Mouse (Mus musculus) intestine, embryonic 15.5 days (tissue): ENCODE results near the gene Tmem141. TPM values are rescaled to one million over a fixed set of nuclear protein-coding genes. Genes with fewer than 3 reads are reported as not detected.

Experiments used
- ATAC-seq: fragments of 200-750 bp; cut with Nextera tagmentation; 2 replicates; pipeline ENCODE4 v1.8.0; 2017; ENCODE audit warnings: moderate TSS enrichment, moderate library complexity
- H3K27ac ChIP-seq: fragments of 300-500 bp; sonication (generic); 2 replicates; pipeline ENCODE4 v1.5.1; 2015; ENCODE audit warnings: mild to moderate bottlenecking, inconsistent platforms
- H3K27me3 ChIP-seq: fragments of 300-500 bp; sonication (generic); replicated peaks from 2 replicates; pipeline ENCODE4 v1.6.1; 2015; ENCODE audit warnings: inconsistent platforms
- H3K36me3 ChIP-seq: fragments of 300-500 bp; sonication (generic); 2 replicates; pipeline ENCODE4 v1.6.1; 2015; ENCODE audit warnings: inconsistent platforms
- H3K4me1 ChIP-seq: fragments of 300-500 bp; sonication (generic); replicated peaks from 2 replicates; pipeline ENCODE4 v1.6.1; 2015; ENCODE audit warnings: inconsistent platforms
- H3K4me2 ChIP-seq: fragments of 300-500 bp; sonication (generic); replicated peaks from 2 replicates; pipeline ENCODE4 v1.6.1; 2015; ENCODE audit warnings: mild to moderate bottlenecking, inconsistent platforms
- H3K4me3 ChIP-seq: fragments of 300-500 bp; sonication (generic); replicated peaks from 2 replicates; pipeline ENCODE4 v1.5.1; 2015; ENCODE audit warnings: inconsistent platforms
- H3K9ac ChIP-seq: fragments of 300-500 bp; sonication (generic); 2 replicates; pipeline ENCODE4 v1.6.1; 2015; ENCODE audit warnings: inconsistent platforms
- H3K9me3 ChIP-seq: fragments of 300-500 bp; sonication (generic); 2 replicates; pipeline ENCODE4 v1.6.1; 2016; ENCODE audit warnings: inconsistent platforms
- WGBS: fragments of 180-500 bp; shearing (Covaris S2); methylation state at CpG from one replicate; pipeline ENCODE4 v1.1.7; 2015; 5-methylcytosine and 5-hydroxymethylcytosine counted together
- polyA plus RNA-seq: library from polyadenylated mRNA; unstranded; fragments of >200 nt; fragmentation: Nextera tagmentation; extraction: Ambion mirVana; gene quantifications from 2 replicates; pipeline ENCODE4 v1.2.1, GENCODE M21; 2015

Gene Tmem141
- polyA plus RNA-seq, 1 experiment from 2014 or later: 22.2 TPM

DNA sequence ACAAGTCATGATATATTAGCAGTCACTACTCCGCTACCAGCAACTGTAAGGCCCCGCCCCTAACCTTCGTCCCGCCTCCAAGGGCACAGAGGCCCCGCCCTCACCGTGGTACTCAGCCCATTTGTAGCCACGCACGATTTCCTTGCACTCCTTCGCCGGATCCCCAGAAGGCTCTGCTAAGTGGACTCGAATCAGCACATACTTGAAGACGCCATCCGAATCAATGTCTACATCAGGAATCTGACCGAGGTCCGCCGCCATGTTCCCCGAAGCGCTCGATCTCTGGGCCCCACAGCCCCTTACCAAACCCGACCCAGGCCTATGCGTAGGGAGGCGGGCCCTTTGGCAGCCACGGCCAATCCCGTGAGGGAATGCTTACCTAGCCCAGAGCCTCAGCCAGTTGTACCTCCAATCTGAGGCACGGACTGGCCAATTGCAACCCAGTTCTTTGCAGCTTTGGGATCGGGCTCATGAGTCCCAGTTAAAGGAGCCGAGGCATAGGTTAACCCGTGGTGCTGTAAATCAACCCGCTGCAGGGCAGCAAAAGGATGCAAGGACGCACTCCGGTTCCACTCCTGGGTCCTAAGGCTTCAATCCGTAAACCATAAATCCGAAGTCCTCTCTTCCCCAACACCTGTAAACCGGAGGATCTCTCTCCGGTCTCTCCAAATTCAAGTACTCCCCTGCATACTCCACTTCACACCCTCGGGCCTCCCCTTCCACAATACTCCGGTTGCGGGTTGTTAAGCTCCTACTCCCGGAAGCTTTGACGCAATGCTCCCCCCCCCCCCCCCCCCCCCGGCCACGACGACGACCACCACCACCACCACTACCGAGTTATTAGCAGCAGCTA lies 47.0 kb downstream of the Tmem141 start, which contains the start of the genes Mamdc4 and Phpt1:
Mamdc4 (minus strand) TSS at position 267 of the 853 bp plus-strand sequence.
Phpt1 (minus strand) TSS at position 646 of the 853 bp plus-strand sequence.
- Histone ChIP-seq H3K4me3 (peak within 1 kb of the TSS; percentile 54), H3K27ac (peak within 1 kb of the TSS; percentile 95), H3K36me3 (no peaks in the 10 kb centered on the region), H3K4me2 (peak within 1 kb of the TSS; percentile 87), H3K9me3 (no peaks in the 10 kb centered on the region), H3K27me3 (peaks cover 38% of the 10 kb centered on the region), H3K4me1 (peaks cover 56% of the 10 kb centered on the region), H3K9ac (peak within 1 kb of the TSS; percentile 61)
- ATAC-seq: peak; percentile 94
- WGBS: under 1% methylated on average over 44 of the region's 45 CpGs

GRCm38 (mm10) chr2:25574136-25574535 lies 47.7 kb downstream of the Tmem141 start:
- peak overlapping the region; percentile 95 for H3K27ac ChIP-seq
- H3K9ac ChIP-seq: peak overlapping the region; percentile 61
- H3K9me3 ChIP-seq: no peaks in the 10 kb centered on the region
- peak overlapping the region; percentile 54 for H3K4me3 ChIP-seq
- H3K4me2 ChIP-seq: peak overlapping the region; percentile 87
- H3K27me3 ChIP-seq: peaks cover 31% of the 10 kb centered on the region
- no peak for ATAC-seq
- peaks cover 49% of the 10 kb centered on the region for H3K4me1 ChIP-seq
- H3K36me3 ChIP-seq: peaks cover 3% of the 10 kb centered on the region; the same call in 1 of the 2 replicates
- 6% methylated on average over 11 of the region's 11 CpGs for WGBS

- peak; percentile 35 for ATAC-seq
- Histone ChIP-seq H3K36me3 (peaks cover 4% of the 10 kb centered on the region; the same call in 1 of the 2 replicates), H3K27ac (peak overlapping the region; percentile 95), H3K27me3 (peaks cover 20% of the 10 kb centered on the region), H3K4me1 (peaks cover 39% of the 10 kb centered on the region), H3K9me3 (no peaks in the 10 kb centered on the region), H3K9ac (peak overlapping the region; percentile 61; the same call in 1 of the 2 replicates), H3K4me2 (peak overlapping the region; percentile 87), H3K4me3 (peak overlapping the region; percentile 54)
- WGBS: 57% methylated on average over 2 of the region's 2 CpGs
Measured at GRCm38 (mm10) chr2:25573068-25573467, 48.7 kb downstream of the Tmem141 start.

DNA sequence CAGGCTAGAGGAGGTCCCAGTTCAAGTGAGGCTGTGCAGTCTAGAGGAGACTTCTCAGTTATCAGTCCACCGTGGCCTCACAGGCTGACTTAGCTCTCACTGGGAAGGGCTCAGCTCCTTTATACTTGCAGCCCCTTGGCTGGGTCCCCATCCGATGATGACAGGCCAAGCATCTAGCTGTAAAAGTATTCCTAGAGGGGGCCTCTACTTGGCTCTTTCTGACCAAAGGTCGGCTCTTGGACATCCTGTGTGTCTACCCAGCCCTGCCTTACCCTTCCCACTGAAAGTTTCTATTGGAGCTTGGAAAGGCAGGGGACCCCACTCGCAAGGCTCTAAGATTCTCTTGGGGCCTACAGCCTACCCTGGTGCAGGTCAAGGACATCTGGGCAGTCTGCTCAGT lies 50.6 kb downstream of the Tmem141 start:
- 58% methylated on average over 4 of the region's 4 CpGs for WGBS
- H3K36me3 ChIP-seq: peaks cover 7% of the 10 kb centered on the region; the same call in 1 of the 2 replicates
- H3K27me3 ChIP-seq: peaks cover 2% of the 10 kb centered on the region; the same call in 1 of the 2 replicates
- peak overlapping the region; percentile 43; the same call in 1 of the 2 replicates for H3K9ac ChIP-seq
- no peaks in the 10 kb centered on the region for H3K9me3 ChIP-seq
- peak overlapping the region; percentile 35 for H3K4me3 ChIP-seq
- H3K27ac ChIP-seq: peak overlapping the region; percentile 77
- ATAC-seq: peak; percentile 40
- H3K4me1 ChIP-seq: peaks cover 22% of the 10 kb centered on the region
- H3K4me2 ChIP-seq: peak overlapping the region; percentile 54

Other genes with a start within 250 kb of the Tmem141 start
- 46.8 and 48.8 TPM in 2 replicates for gene Sapcd2, start 249.7 kb downstream of the Tmem141 start, polyA plus RNA-seq
- 12.1 and 15.6 TPM in 2 replicates for gene Entpd2, start 226.1 kb downstream of the Tmem141 start, polyA plus RNA-seq
- gene Npdc1, start 222.7 kb downstream of the Tmem141 start, polyA plus RNA-seq: 40.9 and 48.2 TPM in 2 replicates
- 0.18 TPM in 1 of 2 replicates, not detected in the other for gene Fut7, start 198.7 kb downstream of the Tmem141 start, polyA plus RNA-seq
- gene Abca2, start 193.3 kb downstream of the Tmem141 start, polyA plus RNA-seq: 2.8 and 3.7 TPM in 2 replicates
- 2.2 and 3.0 TPM in 2 replicates for gene Clic3, start 165.2 kb downstream of the Tmem141 start, polyA plus RNA-seq
- gene Paxx, start 160.9 kb downstream of the Tmem141 start, polyA plus RNA-seq: 28.0 and 33.2 TPM in 2 replicates
- 4.6 and 5.8 TPM in 2 replicates for gene Ptgds, start 152.0 kb downstream of the Tmem141 start, polyA plus RNA-seq
- gene Lcn12, start 128.1 kb downstream of the Tmem141 start, polyA plus RNA-seq: not detected in 2 replicates
- gene Fbxw5, start 121.3 kb downstream of the Tmem141 start, polyA plus RNA-seq: 57.5 and 65.2 TPM in 2 replicates
- gene C8g, start 120.3 kb downstream of the Tmem141 start, polyA plus RNA-seq: 5.4 and 8.3 TPM in 2 replicates
- gene Traf2, start 75.1 kb downstream of the Tmem141 start, polyA plus RNA-seq: 26.7 and 32.4 TPM in 2 replicates
- gene Edf1, start 64.2 kb downstream of the Tmem141 start, polyA plus RNA-seq: 339 and 367 TPM in 2 replicates
- gene Mamdc4, start 47.2 kb downstream of the Tmem141 start, polyA plus RNA-seq: 297 and 389 TPM in 2 replicates
- 163 and 190 TPM in 2 replicates for gene Phpt1, start 46.8 kb downstream of the Tmem141 start, polyA plus RNA-seq
- gene Ajm1, start 40.2 kb downstream of the Tmem141 start, polyA plus RNA-seq: 1.7 and 2.9 TPM in 2 replicates
- gene Rabl6, start 13.5 kb downstream of the Tmem141 start, polyA plus RNA-seq: 65.5 and 69.7 TPM in 2 replicates
- 0.13 and 0.16 TPM in 2 replicates for gene Ccdc183, start 4.3 kb downstream of the Tmem141 start, polyA plus RNA-seq
- gene Fcna, start 6.0 kb upstream of the Tmem141 start, polyA plus RNA-seq: 3.5 and 4.7 TPM in 2 replicates
- gene Lcn8, start 31.1 kb upstream of the Tmem141 start, polyA plus RNA-seq: not detected in 2 replicates
- gene Lcn5, start 35.9 kb upstream of the Tmem141 start, polyA plus RNA-seq: not detected in 2 replicates
- not detected in 2 replicates for gene Lcn6, start 54.8 kb upstream of the Tmem141 start, polyA plus RNA-seq
- gene Lcn10, start 60.7 kb upstream of the Tmem141 start, polyA plus RNA-seq: not detected in 2 replicates
- gene Obp2a, start 78.0 kb upstream of the Tmem141 start, polyA plus RNA-seq: not detected in 2 replicates
- 87.2 and 98.7 TPM in 2 replicates for gene Bmyc, start 84.7 kb upstream of the Tmem141 start, polyA plus RNA-seq
- gene Obp2b, start 115.0 kb upstream of the Tmem141 start, polyA plus RNA-seq: not detected in 2 replicates
- not detected in 2 replicates for gene Lcn3, start 143.6 kb upstream of the Tmem141 start, polyA plus RNA-seq
- gene Lcn11, start 155.0 kb upstream of the Tmem141 start, polyA plus RNA-seq: not detected in 2 replicates
- not detected in 2 replicates for gene Gm13539, start 160.3 kb upstream of the Tmem141 start, polyA plus RNA-seq
- gene Glt6d1, start 193.8 kb upstream of the Tmem141 start, polyA plus RNA-seq: not detected in 2 replicates
- gene Lcn9, start 201.1 kb upstream of the Tmem141 start, polyA plus RNA-seq: not detected in 2 replicates
- gene Sohlh1, start 225.2 kb upstream of the Tmem141 start, polyA plus RNA-seq: not detected in 2 replicates
- gene Kcnt1, start 241.7 kb upstream of the Tmem141 start, polyA plus RNA-seq: 0.53 and 0.67 TPM in 2 replicates